Mouse (Mus musculus): ENCODE measurements around the gene Slc46a3.

Gene Slc46a3

GRCm38 (mm10) chr5:147895436-147896198, 1.0 kb upstream of the Slc46a3 start:
- in situ Hi-C loops (cut with MboI), result no loop called here

GRCm38 (mm10) chr5:147893766-147894454, 705 bp downstream of the Slc46a3 start:
- in situ Hi-C loops (cut with MboI), result no loop called here

GRCm38 (mm10) chr5:147893143-147893542, 1.5 kb downstream of the Slc46a3 start:
- in situ Hi-C loops (cut with MboI), result no loop called here

- in situ Hi-C loops (cut with MboI), result no loop called here
Measured at GRCm38 (mm10) chr5:147892735-147893134, 1.9 kb downstream of the Slc46a3 start.

GRCm38 (mm10) chr5:147888313-147889297, 6.0 kb downstream of the Slc46a3 start:
- in situ Hi-C loops (cut with MboI), result no loop called here

- in situ Hi-C loops (cut with MboI), result no loop called here
Measured at GRCm38 (mm10) chr5:147883581-147883980, 11.0 kb downstream of the Slc46a3 start.

- in situ Hi-C loops (cut with MboI), result no loop called here
Measured at GRCm38 (mm10) chr5:147879971-147880682, 14.5 kb downstream of the Slc46a3 start.

- in situ Hi-C loops (cut with MboI), result no loop called here
Measured at GRCm38 (mm10) chr5:147877520-147877919, 17.1 kb downstream of the Slc46a3 start.

GRCm38 (mm10) chr5:147875210-147875609, 19.4 kb downstream of the Slc46a3 start:
- in situ Hi-C loops (cut with MboI), result no loop called here

- in situ Hi-C loops (cut with MboI), result no loop called here
Measured at GRCm38 (mm10) chr5:147874491-147875065, 20.0 kb downstream of the Slc46a3 start.

- in situ Hi-C loops (cut with MboI), result no loop called here
Measured at GRCm38 (mm10) chr5:147871091-147871820, 23.4 kb downstream of the Slc46a3 start.

- in situ Hi-C loops (cut with MboI), result no loop called here
Measured at GRCm38 (mm10) chr5:147870296-147870695, 24.3 kb downstream of the Slc46a3 start.

- in situ Hi-C loops (cut with MboI), result no loop called here
Measured at GRCm38 (mm10) chr5:147869568-147869967, 25.0 kb downstream of the Slc46a3 start.

- in situ Hi-C loops (cut with MboI), result no loop called here
Measured at GRCm38 (mm10) chr5:147868674-147869073, 25.9 kb downstream of the Slc46a3 start.

- in situ Hi-C loops (cut with MboI), result no loop called here
Measured at GRCm38 (mm10) chr5:147860449-147861261, 34.0 kb downstream of the Slc46a3 start, which contains the start of gene Pomp. Gene Pomp (plus strand): TSS chr5:147860461.

GRCm38 (mm10) chr5:147860076-147860448, 34.6 kb downstream of the Slc46a3 start:
- in situ Hi-C loops (cut with MboI), result no loop called here

GRCm38 (mm10) chr5:147850194-147850593, 44.4 kb downstream of the Slc46a3 start:
- in situ Hi-C loops (cut with MboI), result no loop called here

GRCm38 (mm10) chr5:147848164-147848863, 46.3 kb downstream of the Slc46a3 start:
- in situ Hi-C loops (cut with MboI), result no loop called here

- in situ Hi-C loops (cut with MboI), result no loop called here
Measured at GRCm38 (mm10) chr5:147847361-147847760, 47.3 kb downstream of the Slc46a3 start.
